8 mouse cellular contexts compared by ENCODE assay signal in the genomic region with DNA sequence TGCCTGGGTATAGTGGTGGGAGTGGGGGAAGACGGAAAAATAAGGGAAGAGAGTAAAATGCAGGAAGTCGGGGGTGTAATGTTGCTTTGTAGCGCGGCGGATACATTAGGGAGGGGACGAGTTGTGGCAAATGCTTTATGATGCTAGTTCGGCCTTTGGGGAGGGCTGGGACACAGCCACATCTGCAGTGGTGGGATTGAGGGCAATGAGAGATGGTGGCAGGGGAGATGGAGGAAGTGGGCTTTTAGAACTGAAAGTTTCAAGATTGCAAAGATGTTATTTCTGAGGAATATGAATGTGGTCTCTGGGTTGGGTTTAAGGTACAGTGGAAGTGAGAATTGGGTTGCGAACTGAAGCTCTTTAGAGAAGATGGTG. TPM values are rescaled to one million over a fixed set of nuclear protein-coding genes. Genes with fewer than 3 reads are reported as not detected.
DNase-seq lines count a peak whose midpoint lies in the region; ATAC-seq and TF ChIP-seq lines count a peak whose summit lies in the region.

No protein-coding gene starts in this region.

- peak overlapping the region; percentile 92 for H3K27ac ChIP-seq in bone marrow, adult 2 months (ENCODE audit: control insufficient read depth, insufficient read depth, low read depth, low read length, poor library complexity)
- peak overlapping the region; percentile 98 for H3K27ac ChIP-seq in limb, embryonic 12.5 days
- H3K27ac ChIP-seq in midbrain, embryonic 16.5 days (ENCODE audit: low read length): peak overlapping the region; percentile 97

- no peak for TF ChIP-seq POLR2A in bone marrow, adult 2 months (IDR thresholded peaks at IDR 0.05; ENCODE audit: borderline replicate concordance, control insufficient read depth, low read depth, low read length)

- no peaks in the 10 kb centered on the region for H3K9me3 ChIP-seq in limb, embryonic 12.5 days
- H3K9me3 ChIP-seq in midbrain, embryonic 16.5 days (replicated peaks; ENCODE audit: control insufficient read depth, low read length, poor library complexity, severe bottlenecking): 0 out of 2 replicates have a peak, but pooled peaks cover 2% of the 10 kb centered on the region

- H3K4me1 ChIP-seq in bone marrow, adult 2 months (ENCODE audit: control insufficient read depth, insufficient read depth, low read length): peaks cover 1% of the 10 kb centered on the region
- H3K4me1 ChIP-seq in limb, embryonic 12.5 days (replicated peaks): peaks cover 14% of the 10 kb centered on the region
- H3K4me1 ChIP-seq in midbrain, embryonic 16.5 days (ENCODE audit: control insufficient read depth, insufficient read depth, low read length): peaks cover 16% of the 10 kb centered on the region

- DNase-seq in kidney, postnatal 10 days: peak; percentile 29
- DNase-seq in kidney, postnatal 25 days: no peak
- DNase-seq in yolk sac, embryonic 10.5 days (ENCODE audit: low spot score): peak; percentile 5
- no peak for DNase-seq in right cerebral cortex, postnatal 4 days

- peak overlapping the region; percentile 97 for H3K9ac ChIP-seq in limb, embryonic 12.5 days (replicated peaks)
- H3K9ac ChIP-seq in midbrain, embryonic 16.5 days (ENCODE audit: low read depth, low read length): peak overlapping the region; percentile 98

- no peaks in the 10 kb centered on the region for H3K36me3 ChIP-seq in limb, embryonic 12.5 days
- H3K36me3 ChIP-seq in midbrain, embryonic 16.5 days (ENCODE audit: control insufficient read depth, insufficient read depth, low read length): no peaks in the 10 kb centered on the region

- peak overlapping the region; percentile 99 for H3K4me3 ChIP-seq in bone marrow, adult 2 months (replicated peaks; ENCODE audit: control insufficient read depth, low read depth, low read length)
- H3K4me3 ChIP-seq in limb, embryonic 12.5 days (replicated peaks): peak overlapping the region; percentile 93
- H3K4me3 ChIP-seq in midbrain, embryonic 16.5 days (ENCODE audit: low read depth, low read length): peak overlapping the region; percentile 75

- H3K4me2 ChIP-seq in limb, embryonic 12.5 days: peak overlapping the region; percentile 86
- H3K4me2 ChIP-seq in midbrain, embryonic 16.5 days (ENCODE audit: low read length): peak overlapping the region; percentile 87

- WGBS in bone marrow, adult 2 months: 1% methylated on average over 8 of the region's 8 CpGs
- WGBS in limb, embryonic 12.5 days: 2% methylated on average over 8 of the region's 8 CpGs
- WGBS in midbrain, embryonic 16.5 days: 2% methylated on average over 8 of the region's 8 CpGs

- H3K27me3 ChIP-seq in limb, embryonic 12.5 days: no peaks in the 10 kb centered on the region
- H3K27me3 ChIP-seq in midbrain, embryonic 16.5 days (ENCODE audit: control insufficient read depth, insufficient read depth, low read depth, low read length): no peaks in the 10 kb centered on the region

- peak; percentile 56 for ATAC-seq in granulocyte monocyte progenitor cell, adult 5-6 weeks (replicated peaks; ENCODE audit: poor library complexity, severe bottlenecking)
- ATAC-seq in limb, embryonic 12.5 days (ENCODE audit: insufficient number of reproducible peaks, insufficient read depth, low FRiP score, low TSS enrichment, low read depth): no peak
- ATAC-seq in midbrain, embryonic 16.5 days: no peak

- TF ChIP-seq CTCF in bone marrow, adult 2 months (IDR thresholded peaks at IDR 0.05; ENCODE audit: control insufficient read depth, insufficient read depth, low read length): no peak

RNA-seq across cellular contexts. Expression of a gene that starts 1.2 kb away (rescaled TPM):
- 47.4 and 86.9 TPM in 2 replicates for polyA plus RNA-seq in bone marrow, adult 2 months (2011; ENCODE audit: insufficient read depth, insufficient read length, low replicate concordance, missing spikeins)
- total RNA-seq in granulocyte monocyte progenitor cell, adult 5-6 weeks (2014; fragmentation: Nextera tagmentation): 115 and 137 TPM in 2 replicates
- total RNA-seq in granulocyte monocyte progenitor cell, adult 5-6 weeks (2017): 99.8 and 121 TPM in 2 replicates
- polyA plus RNA-seq in limb, embryonic 12.5 days (2016; fragmentation: Nextera tagmentation; extraction: Ambion mirVana): 64.5 and 70.2 TPM in 2 replicates
- polyA plus RNA-seq in midbrain, embryonic 16.5 days (2015; fragmentation: Nextera tagmentation; extraction: Ambion mirVana): 174 and 197 TPM in 2 replicates

RNA-seq across cellular contexts. Expression of a gene that starts 28.0 kb away (rescaled TPM):
- polyA plus RNA-seq in bone marrow, adult 2 months (2011; ENCODE audit: insufficient read depth, insufficient read length, low replicate concordance, missing spikeins): 0.88 and 5.0 TPM in 2 replicates
- not detected in 2 replicates for total RNA-seq in granulocyte monocyte progenitor cell, adult 5-6 weeks (2014; fragmentation: Nextera tagmentation)
- not detected in 2 replicates for total RNA-seq in granulocyte monocyte progenitor cell, adult 5-6 weeks (2017)
- polyA plus RNA-seq in limb, embryonic 12.5 days (2016; fragmentation: Nextera tagmentation; extraction: Ambion mirVana): 56.4 and 68.6 TPM in 2 replicates
- polyA plus RNA-seq in midbrain, embryonic 16.5 days (2015; fragmentation: Nextera tagmentation; extraction: Ambion mirVana): 28.9 and 30.9 TPM in 2 replicates

Comparison
In these comparisons a context has a peak if more than half of its experiments do, and no peak if none do; other contexts are left out.
1. DNase-seq: peak in kidney, postnatal 10 days (single experiment) and yolk sac, embryonic 10.5 days (single experiment); none in kidney, postnatal 25 days (0 of 2) and right cerebral cortex, postnatal 4 days (single experiment).
2. Peak in every context shown above with its lines, with median percentiles within 50 percentile points of each other: H3K27ac ChIP-seq and H3K4me3 ChIP-seq.